Mouse (Mus musculus): Measurements from ENCODE around the gene Wnt7b. TPM values are rescaled to one million over a fixed set of nuclear protein-coding genes. Genes with fewer than 3 reads are reported as not detected.

Gene Wnt7b
- polyA plus RNA-seq, 1 experiment from 2014 or later, result 11.3 TPM

DNA sequence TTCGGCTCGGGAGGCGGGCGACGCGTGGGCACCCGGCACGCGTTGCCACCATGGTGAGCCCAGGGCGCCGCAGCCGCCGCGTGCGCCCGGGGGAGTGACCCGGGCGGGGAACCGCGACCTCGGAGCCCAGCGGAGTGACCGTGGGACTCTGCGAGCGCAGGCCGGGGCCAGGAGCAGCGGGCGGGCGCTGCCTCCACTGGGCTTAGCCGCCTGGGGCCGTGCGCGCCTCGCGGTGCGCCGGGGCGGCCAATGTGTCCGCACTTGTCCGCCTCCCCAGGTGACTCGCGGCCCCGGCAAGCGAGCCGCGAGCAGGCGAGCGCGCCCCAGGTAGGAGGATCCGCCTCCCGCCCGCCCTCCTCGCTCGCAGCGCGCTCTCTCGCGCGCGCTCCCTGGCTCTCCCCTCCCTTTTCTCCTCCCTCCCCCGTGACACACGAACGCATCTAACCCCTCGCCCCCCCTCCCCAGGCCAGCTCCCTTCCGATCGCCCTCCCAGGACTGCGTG, 659 bp downstream of the Wnt7b start:
- peaks cover 5% of the 10 kb centered on the region; the same call in 1 of the 2 replicates for H3K4me1 ChIP-seq (ENCODE audit: insufficient read depth, low read depth, low read length)
- no peaks in the 10 kb centered on the region for H3K36me3 ChIP-seq (ENCODE audit: insufficient read depth, low read length)
- DNase-seq (ENCODE audit: low spot score) (peak; percentile 44), ATAC-seq (peak; percentile 25)
- 0 out of 2 replicates have a peak overlapping the region, but pooled peaks have one; percentile 76 for H3K27ac ChIP-seq (ENCODE audit: low read length)
- H3K9me3 ChIP-seq (ENCODE audit: low read length), result no peaks in the 10 kb centered on the region
- H3K4me2 ChIP-seq (replicated peaks; ENCODE audit: low read depth, low read length), result peak overlapping the region; percentile 86
- WGBS, result 0% methylated on average over 18 of the region's 67 CpGs
- H3K27me3 ChIP-seq (replicated peaks; ENCODE audit: insufficient read depth, low read length), result peaks cover 65% of the 10 kb centered on the region
- TF ChIP-seq EP300 (IDR thresholded peaks at IDR 0.05) (no peak), CTCF (IDR thresholded peaks at IDR 0.05) (no peak)
- peak overlapping the region; percentile 56 for H3K4me3 ChIP-seq (ENCODE audit: low read depth, low read length)
- H3K9ac ChIP-seq (replicated peaks; ENCODE audit: low read depth), result peak overlapping the region; percentile 29; the same call in 1 of the 2 replicates

DNA sequence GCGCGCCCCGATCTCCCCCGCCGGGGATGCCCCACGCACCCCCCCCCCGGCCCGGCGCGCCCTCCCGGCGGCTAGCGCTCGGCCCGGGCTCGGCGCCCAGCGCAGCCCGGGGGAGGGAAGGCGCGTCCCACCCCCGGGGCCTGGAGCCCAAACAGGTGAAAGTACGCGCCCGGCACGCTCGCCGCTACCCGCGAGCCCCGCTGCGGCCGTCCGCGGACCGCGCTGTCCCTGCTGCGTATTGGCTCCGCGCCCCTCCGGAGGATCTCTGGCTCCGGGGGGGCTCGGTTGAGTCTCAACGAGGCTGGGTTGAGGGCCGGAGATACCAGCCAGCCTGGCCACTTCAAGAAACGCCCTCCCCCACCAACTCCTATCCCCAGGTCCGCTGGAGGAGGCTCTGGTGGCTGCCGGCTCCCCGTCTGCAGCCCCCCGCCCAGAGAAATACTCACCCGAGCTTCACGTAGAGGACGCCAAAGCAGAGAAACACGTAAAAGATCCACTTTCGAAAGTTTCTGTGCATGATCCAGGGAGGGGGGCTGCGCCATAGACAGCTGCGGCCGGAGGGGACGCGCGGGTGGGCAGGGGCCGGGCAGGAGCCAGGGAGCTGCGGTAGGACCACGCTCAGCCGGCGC, 1.2 kb downstream of the Wnt7b start:
- peak overlapping the region; percentile 86 for H3K4me2 ChIP-seq (replicated peaks; ENCODE audit: low read depth, low read length)
- WGBS, result under 1% methylated on average over 23 of the region's 66 CpGs
- peaks cover 5% of the 10 kb centered on the region; the same call in 1 of the 2 replicates for H3K4me1 ChIP-seq (ENCODE audit: insufficient read depth, low read depth, low read length)
- DNase-seq (ENCODE audit: low spot score), result no peak
- peak overlapping the region; percentile 29; the same call in 1 of the 2 replicates for H3K9ac ChIP-seq (replicated peaks; ENCODE audit: low read depth)
- H3K9me3 ChIP-seq (ENCODE audit: low read length), result no peaks in the 10 kb centered on the region
- ATAC-seq, result peak; percentile 12
- peaks cover 71% of the 10 kb centered on the region for H3K27me3 ChIP-seq (replicated peaks; ENCODE audit: insufficient read depth, low read length)
- peak overlapping the region; percentile 76 for H3K27ac ChIP-seq (ENCODE audit: low read length)
- H3K4me3 ChIP-seq (ENCODE audit: low read depth, low read length), result peak overlapping the region; percentile 56
- H3K36me3 ChIP-seq (ENCODE audit: insufficient read depth, low read length), result no peaks in the 10 kb centered on the region
- TF ChIP-seq EP300 (IDR thresholded peaks at IDR 0.05) (no peak), CTCF (IDR thresholded peaks at IDR 0.05) (no peak)

DNA sequence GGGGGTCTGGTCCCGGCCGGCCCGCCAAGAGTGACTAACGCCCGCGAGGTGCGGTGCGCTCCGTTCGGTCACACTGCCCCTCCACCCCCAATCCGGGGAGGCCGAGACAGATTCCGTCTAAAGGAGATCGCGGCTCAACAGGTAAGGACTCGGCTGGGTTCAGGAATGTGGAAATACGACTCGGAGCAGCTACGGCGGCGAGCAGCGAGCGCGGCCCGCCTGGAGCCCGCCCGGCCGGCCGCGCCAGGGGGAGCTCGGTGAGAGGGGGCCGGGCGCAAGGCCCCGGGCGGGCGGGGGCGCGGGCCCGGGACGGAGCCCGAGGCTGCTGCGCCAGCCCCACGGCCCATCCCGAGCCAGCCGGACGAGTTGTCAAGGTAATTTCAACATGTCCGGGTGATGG, 1.8 kb downstream of the Wnt7b start:
- 4% methylated on average over 33 of the region's 47 CpGs for WGBS
- Histone ChIP-seq H3K9ac (replicated peaks; ENCODE audit: low read depth) (0 out of 2 replicates have a peak overlapping the region, but pooled peaks have one; percentile 29), H3K9me3 (ENCODE audit: low read length) (no peaks in the 10 kb centered on the region), H3K27ac (ENCODE audit: low read length) (peak overlapping the region; percentile 76), H3K27me3 (replicated peaks; ENCODE audit: insufficient read depth, low read length) (peaks cover 75% of the 10 kb centered on the region), H3K36me3 (ENCODE audit: insufficient read depth, low read length) (no peaks in the 10 kb centered on the region), H3K4me3 (ENCODE audit: low read depth, low read length) (peak overlapping the region; percentile 56), H3K4me2 (replicated peaks; ENCODE audit: low read depth, low read length) (peak overlapping the region; percentile 86), H3K4me1 (ENCODE audit: insufficient read depth, low read depth, low read length) (peaks cover 5% of the 10 kb centered on the region; the same call in 1 of the 2 replicates)
- peak; percentile 70 for DNase-seq (ENCODE audit: low spot score)
- no peak for TF ChIP-seq CTCF (IDR thresholded peaks at IDR 0.05)
- no peak for TF ChIP-seq EP300 (IDR thresholded peaks at IDR 0.05)
- ATAC-seq, result peak; percentile 68

DNA sequence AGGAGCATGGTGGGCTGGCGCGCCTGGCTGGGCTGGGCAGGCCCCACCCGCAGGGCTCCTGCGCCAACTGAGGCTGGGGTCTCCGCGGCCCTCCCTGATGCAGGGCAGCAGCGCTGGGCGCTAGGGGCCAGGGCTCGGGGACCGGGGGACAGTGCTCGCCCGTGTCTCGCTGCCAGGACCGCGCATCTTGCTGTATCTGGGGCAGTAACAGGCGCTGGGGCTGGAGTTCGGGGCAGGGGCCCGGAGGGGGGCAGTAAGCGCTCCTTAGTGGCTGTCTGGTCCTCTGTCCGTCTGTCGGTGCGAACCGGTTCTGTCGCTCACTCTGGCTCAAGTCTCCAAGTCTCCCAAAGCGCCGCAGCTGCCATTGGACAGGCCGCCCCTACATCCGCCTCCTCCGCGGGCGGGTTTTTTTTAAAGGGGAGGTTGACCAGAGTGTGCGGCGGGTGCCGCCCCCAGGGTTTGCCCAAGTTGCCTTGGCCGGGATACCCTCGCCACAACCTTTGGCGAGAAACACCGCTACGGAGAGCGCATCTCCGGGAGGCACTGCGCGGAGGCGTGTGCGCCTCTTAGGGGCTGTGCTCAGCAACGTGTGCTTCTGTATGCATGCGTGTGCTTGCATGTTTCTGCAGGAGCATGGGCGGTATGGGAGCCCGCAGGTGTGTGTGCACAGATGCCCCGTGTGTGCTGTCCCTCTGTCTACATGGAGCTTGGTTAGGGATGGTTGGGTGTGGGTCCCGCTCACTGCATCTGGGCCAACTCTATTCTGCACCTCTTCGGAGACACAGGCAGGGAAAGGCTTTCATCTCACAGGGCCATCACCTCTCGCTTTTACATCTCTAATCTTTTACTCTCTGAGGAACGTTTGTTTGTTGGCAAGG, 4.5 kb downstream of the Wnt7b start:
- DNase-seq (ENCODE audit: low spot score) (no peak), ATAC-seq (no peak)
- 3% methylated on average over 50 of the region's 54 CpGs for WGBS
- TF ChIP-seq EP300 (IDR thresholded peaks at IDR 0.05) (no peak), CTCF (IDR thresholded peaks at IDR 0.05) (no peak; the same call in 1 of the 2 replicates)
- Histone ChIP-seq H3K4me3 (ENCODE audit: low read depth, low read length) (peak overlapping the region; percentile 14; the same call in 1 of the 2 replicates), H3K9me3 (ENCODE audit: low read length) (no peaks in the 10 kb centered on the region), H3K27ac (ENCODE audit: low read length) (no peak overlapping the region), H3K4me2 (replicated peaks; ENCODE audit: low read depth, low read length) (peak overlapping the region; percentile 52), H3K4me1 (ENCODE audit: insufficient read depth, low read depth, low read length) (peaks cover 5% of the 10 kb centered on the region; the same call in 1 of the 2 replicates), H3K36me3 (ENCODE audit: insufficient read depth, low read length) (no peaks in the 10 kb centered on the region), H3K27me3 (replicated peaks; ENCODE audit: insufficient read depth, low read length) (peaks cover 66% of the 10 kb centered on the region), H3K9ac (replicated peaks; ENCODE audit: low read depth) (no peak overlapping the region)

DNA sequence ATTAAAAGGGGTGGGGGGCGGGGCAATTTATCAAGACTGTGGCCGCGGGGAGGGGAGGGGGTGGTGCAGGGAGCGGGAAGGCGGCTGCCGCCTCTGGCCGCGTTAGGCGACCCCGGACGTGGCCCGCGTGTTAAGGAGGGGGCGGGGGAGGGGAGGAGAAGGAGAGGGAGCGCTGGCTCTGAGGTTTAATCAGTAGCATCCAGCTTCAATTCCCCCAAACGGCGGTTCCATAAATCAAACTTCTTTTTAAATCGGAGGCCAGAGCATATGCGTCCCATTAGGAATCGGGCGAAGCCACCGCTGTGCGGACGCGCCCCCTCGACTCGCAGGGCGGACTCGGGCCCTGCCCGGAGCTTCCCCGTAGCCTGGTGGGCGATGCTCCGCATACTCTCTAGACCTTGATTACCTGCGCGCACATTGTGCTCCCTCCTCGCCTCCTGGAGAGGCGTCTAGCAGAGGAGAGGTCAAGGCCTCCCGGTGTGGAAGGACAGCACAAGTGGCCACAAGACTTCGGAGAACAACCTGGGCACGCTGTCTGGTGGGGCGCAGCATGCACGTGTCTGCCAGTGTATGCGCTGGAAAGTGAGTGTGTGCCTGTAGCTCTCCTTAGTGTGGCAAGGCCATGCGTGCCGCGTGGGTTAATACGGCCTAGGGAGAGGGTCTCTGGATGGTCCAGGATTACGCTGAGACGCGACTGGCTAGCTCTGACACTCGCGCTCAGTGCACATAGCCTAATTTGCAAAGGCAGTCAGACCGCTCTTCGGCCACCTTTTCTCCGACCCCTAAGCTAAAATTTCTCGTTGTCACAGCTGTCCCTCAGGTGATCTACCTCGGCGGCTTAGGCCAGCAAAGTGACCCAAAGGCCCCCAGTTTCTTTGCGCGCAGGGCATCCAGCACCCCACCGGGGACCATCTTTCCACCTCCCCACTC, 5.5 kb downstream of the Wnt7b start:
- Histone ChIP-seq H3K27me3 (replicated peaks; ENCODE audit: insufficient read depth, low read length) (peaks cover 60% of the 10 kb centered on the region), H3K4me1 (ENCODE audit: insufficient read depth, low read depth, low read length) (peaks cover 5% of the 10 kb centered on the region; the same call in 1 of the 2 replicates), H3K4me2 (replicated peaks; ENCODE audit: low read depth, low read length) (peak overlapping the region; percentile 52), H3K4me3 (ENCODE audit: low read depth, low read length) (no peak overlapping the region; the same call in 1 of the 2 replicates), H3K9ac (replicated peaks; ENCODE audit: low read depth) (no peak overlapping the region), H3K27ac (ENCODE audit: low read length) (no peak overlapping the region), H3K9me3 (ENCODE audit: low read length) (no peaks in the 10 kb centered on the region), H3K36me3 (ENCODE audit: insufficient read depth, low read length) (no peaks in the 10 kb centered on the region)
- TF ChIP-seq EP300 (IDR thresholded peaks at IDR 0.05) (no peak), CTCF (IDR thresholded peaks at IDR 0.05) (no peak)
- DNase-seq (ENCODE audit: low spot score), result no peak
- no peak for ATAC-seq
- 3% methylated on average over 55 of the region's 61 CpGs for WGBS
